Mouse (Mus musculus) embryonic facial prominence, embryonic 15.5 days (tissue): ENCODE results near the gene Cnga2. TPM values are rescaled to one million over a fixed set of nuclear protein-coding genes. Genes with fewer than 3 reads are reported as not detected.

Source experiments
- polyA plus RNA-seq: library from polyadenylated mRNA; unstranded; fragments of >200 nt; fragmentation: Nextera tagmentation; extraction: Ambion mirVana; gene quantifications from 2 replicates; pipeline ENCODE4 v1.2.1, GENCODE M21; 2015

Gene Cnga2
- polyA plus RNA-seq, 1 experiment from 2014 or later, result 4.2 TPM

Other genes with a start within 250 kb of the Cnga2 start
- 52.7 and 55.5 TPM in 2 replicates for gene Vma21, start 175.9 kb upstream of the Cnga2 start, polyA plus RNA-seq
- gene Gm1141, start 70.8 kb upstream of the Cnga2 start, polyA plus RNA-seq, result 0.09 TPM in 1 of 2 replicates, not detected in the other
- gene Prrg3, start 29.2 kb upstream of the Cnga2 start, polyA plus RNA-seq, result 13.8 and 14.8 TPM in 2 replicates
- 0.21 TPM in 1 of 2 replicates, not detected in the other for gene Fate1, start 18.9 kb upstream of the Cnga2 start, polyA plus RNA-seq
- not detected in 2 replicates for gene Magea4, start 230.2 kb downstream of the Cnga2 start, polyA plus RNA-seq